1 mouse cellular context compared by ENCODE assay signal in the genomic region with DNA sequence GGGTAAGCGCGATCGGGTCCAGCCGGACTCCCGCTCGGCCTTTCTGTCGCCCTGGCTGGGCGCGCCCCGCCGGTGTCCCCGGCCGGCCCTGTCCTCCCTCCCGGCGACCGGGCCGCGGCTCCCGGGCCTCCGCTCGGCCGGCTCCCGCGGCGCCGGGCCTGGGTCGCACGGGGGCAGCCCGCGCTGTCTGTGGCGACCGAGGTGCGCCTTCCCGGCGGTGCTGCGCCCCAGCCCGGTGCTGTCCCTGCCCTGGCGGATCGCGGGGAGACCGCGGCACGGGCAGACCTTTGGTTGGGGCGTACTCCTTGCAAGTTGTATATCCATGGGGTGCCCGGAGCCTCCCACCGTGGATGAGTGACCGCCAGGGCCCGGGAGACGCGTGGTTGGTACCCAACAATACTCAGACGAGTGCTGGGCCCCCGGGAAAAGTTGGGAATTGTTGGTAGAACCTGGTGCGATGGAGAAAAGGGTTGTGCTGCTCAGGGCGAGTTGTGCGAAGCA.
TF ChIP-seq lines count a peak whose summit lies in the region.

No protein-coding gene starts in this region.

TF ChIP-seq in ES-E14, 5 proteins besides CTCF, POLR2A, EP300 and RAD21:
- TF ChIP-seq CHD2 (IDR thresholded peaks at IDR 0.05; ENCODE audit: low read depth, low read length) (no peak), ZNF384 (IDR thresholded peaks at IDR 0.05; ENCODE audit: low read depth, low read length) (no peak), MAFK (IDR thresholded peaks at IDR 0.05; ENCODE audit: insufficient read depth, low read depth, low read length) (no peak), HCFC1 (IDR thresholded peaks at IDR 0.05; ENCODE audit: borderline replicate concordance, insufficient read depth, low read length) (no peak), ZC3H11A (IDR thresholded peaks at IDR 0.05; ENCODE audit: borderline replicate concordance, low read depth, low read length) (no peak)
